Mouse (Mus musculus): ENCODE data around the gene Inip.

The Inip gene

GRCm38 (mm10) chr4:59772171-59772879, 29.1 kb downstream of the Inip start:
- no peak for DNase-seq (ENCODE audit: low spot score)

GRCm38 (mm10) chr4:59767717-59768116, 33.7 kb downstream of the Inip start:
- no peak for DNase-seq (ENCODE audit: low spot score)

DNA sequence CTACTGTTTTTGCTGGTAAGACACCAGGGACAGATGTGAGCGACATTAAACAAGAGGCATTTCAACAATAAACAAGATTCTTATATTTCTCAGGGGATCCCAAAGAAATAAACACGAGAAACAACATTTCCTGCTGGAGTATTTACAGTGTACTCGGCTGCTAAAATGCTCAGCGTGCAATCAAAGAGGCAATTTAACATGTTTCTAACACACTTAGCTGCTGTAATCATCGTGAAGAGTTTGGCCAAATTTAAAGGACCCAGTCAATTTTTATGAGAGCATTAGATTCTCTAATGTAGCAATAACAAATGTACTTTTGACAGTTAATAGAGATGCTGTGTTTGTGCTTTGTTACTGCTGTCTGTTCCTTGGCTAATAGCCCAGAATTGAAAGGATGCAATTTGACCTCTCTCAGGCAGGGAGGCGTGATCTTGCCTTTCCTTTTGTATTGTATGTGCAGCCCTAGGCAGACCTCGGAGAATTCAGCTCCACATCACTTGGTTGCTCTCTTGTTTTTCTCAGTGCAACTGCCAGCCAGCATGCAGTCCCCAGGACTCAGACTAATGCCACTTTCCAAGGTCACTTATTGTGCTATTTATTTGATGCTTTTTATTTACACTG, 35.9 kb downstream of the Inip start:
- no peak for DNase-seq (ENCODE audit: low spot score)

DNA sequence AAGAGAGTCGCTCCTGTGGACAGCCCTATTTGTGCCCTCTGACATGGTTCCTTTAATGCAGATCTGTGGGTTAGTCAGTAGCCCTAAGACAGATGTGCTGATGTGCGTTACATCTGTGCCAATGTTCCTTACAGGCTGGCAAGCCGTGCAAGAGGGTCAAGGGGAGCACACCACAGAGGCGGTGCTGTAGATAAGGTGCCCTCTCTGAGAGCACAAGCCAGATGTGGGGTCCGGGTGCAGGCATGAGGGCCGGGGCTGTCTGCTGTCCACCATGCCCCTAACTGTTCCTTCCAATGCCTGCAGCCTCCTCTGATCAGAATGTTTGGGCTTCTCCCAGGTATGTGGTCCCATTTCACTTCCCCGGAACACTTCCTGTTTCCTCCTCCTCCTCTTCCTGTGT, 36.4 kb downstream of the Inip start:
- DNase-seq (ENCODE audit: low spot score): no peak

DNA sequence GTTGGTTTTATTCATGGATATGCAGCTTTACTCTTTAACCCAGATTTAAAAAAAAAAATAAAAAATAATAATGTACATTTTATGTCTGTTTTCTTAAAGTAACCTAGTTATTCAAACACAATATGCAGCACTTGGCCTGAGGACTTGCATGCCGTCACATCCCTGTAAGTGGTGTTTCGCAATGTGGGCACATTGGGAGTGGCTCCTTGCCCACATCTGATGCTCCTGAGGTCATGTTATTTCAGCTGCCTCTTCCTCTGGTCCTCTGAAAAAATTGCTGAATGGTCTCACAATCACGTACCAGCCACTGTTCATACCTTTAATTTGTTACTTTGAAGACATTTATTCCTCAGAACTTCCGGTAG, 40.0 kb downstream of the Inip start:
- no peak for DNase-seq (ENCODE audit: low spot score)

DNA sequence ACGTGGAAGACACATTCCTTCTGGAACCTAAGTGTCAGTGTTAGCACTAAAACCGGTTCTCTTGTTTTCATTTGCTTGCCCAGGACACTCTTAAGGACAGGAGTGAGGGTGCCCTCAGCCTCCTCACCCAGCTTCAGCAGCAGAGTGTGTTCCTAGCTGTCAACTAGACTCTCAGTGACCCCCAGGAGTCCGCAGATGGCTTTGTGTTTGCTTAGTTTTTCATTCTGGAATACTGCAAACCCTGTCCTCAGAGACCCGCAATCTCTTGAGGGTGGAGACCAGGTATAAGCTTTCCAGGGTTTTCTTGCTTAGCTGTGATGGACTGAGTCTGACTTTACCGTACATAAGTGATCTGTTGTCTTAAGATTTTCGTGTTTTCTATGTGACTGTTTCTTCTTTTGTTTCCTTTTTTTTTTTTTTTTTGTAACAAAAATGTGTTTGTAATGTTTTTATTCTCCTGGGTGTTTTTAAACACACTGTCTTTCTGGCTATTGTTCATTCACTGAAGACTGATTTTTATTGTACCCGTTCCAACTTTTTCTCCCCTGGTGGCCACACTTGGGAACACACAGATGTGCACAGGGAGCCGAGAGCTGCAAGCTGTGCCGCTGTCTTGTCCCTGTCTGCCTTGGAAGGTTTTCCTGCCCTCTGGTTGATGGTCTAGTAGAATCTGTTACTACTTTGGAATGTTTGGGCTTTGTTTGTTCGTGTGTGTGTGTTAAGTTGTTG, 40.6 kb downstream of the Inip start:
- DNase-seq (ENCODE audit: low spot score): no peak

DNA sequence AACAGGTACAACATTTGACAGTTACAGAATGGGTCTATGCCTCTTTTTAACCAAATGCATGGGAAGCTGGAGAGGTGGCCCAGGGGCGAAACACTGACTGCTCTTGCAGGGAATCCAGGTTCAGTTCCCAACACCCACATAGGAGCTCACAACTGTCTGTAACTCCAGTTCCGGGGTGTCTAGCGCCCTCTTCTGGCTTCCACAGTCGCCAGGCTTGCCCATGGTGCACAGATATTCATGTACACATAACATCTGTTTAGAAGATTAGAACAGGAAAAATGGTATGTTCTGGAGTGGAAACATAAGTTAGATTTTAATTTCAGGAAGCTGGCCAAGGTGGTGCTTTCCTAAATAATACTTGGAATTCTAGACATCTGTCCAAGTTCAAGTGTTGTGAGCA, 41.4 kb downstream of the Inip start:
- no peak for DNase-seq (ENCODE audit: low spot score)

GRCm38 (mm10) chr4:59757452-59758435, 43.6 kb downstream of the Inip start:
- no peak for DNase-seq (ENCODE audit: low spot score)

GRCm38 (mm10) chr4:59756332-59757082, 44.9 kb downstream of the Inip start:
- DNase-seq (ENCODE audit: low spot score): no peak

GRCm38 (mm10) chr4:59753491-59754140, 47.8 kb downstream of the Inip start:
- no peak for DNase-seq (ENCODE audit: low spot score)

GRCm38 (mm10) chr4:59739882-59740281, 61.5 kb downstream of the Inip start:
- no peak for DNase-seq (ENCODE audit: low spot score)

DNA sequence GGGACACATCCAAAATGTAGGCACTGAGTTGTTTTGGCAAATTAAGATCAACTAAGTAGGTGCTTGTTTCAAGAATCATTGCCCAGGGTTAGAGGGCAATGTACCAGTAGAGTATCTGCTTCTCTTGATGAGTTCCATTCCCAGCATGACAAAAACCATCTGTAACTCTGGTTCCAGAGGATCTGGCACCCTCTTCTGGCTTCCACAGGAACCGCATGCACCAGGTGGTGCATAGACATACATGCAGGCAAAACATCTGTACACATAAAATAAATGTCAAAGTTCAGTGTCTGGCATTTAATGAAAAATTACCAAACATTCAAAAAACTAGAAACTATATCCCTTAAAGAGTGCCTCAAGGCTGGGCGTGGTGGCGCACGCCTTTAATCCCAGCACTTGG, 62.1 kb downstream of the Inip start:
- DNase-seq (ENCODE audit: low spot score): no peak

DNA sequence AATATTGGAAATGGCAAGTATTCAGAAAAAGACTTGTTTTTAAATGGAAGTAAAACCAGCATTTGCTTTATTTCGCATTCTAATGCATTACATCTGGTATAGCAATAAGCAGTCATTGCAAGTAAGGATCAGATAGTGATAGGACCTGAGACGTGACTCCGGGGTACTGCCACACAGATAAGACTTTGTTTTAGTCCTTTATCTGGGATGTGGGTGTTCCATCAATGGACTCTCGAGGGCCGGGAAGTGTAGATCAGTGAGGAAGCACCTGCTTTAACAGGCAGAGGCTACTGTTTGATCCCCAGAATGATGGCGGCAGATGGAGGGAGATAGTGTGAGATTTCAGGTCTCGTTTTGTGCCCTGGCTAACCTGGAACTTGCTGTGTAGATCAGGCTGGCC, 69.8 kb downstream of the Inip start:
- DNase-seq (ENCODE audit: low spot score): peak; percentile 29

DNA sequence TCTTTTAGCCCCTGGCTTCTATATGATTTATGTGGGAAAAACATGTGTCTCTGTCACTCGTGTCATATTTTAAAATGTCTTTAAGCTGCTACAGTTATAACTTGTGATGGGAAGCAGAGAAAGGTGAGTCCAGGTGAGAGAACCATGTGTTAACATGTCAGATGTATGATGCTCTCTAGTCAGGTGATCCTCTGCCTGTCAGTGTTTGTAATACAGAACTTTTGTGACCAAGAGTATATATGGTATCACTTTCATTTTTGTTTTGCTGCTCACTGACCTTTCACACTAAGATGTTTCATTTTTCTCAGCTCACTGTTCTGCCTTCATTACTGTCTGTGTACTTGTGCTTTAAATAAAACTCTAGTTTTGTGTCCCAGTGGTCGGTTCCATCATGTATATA, 72.5 kb downstream of the Inip start:
- no peak for DNase-seq (ENCODE audit: low spot score)

GRCm38 (mm10) chr4:59727878-59728261, 73.5 kb downstream of the Inip start:
- DNase-seq (ENCODE audit: low spot score): no peak

DNA sequence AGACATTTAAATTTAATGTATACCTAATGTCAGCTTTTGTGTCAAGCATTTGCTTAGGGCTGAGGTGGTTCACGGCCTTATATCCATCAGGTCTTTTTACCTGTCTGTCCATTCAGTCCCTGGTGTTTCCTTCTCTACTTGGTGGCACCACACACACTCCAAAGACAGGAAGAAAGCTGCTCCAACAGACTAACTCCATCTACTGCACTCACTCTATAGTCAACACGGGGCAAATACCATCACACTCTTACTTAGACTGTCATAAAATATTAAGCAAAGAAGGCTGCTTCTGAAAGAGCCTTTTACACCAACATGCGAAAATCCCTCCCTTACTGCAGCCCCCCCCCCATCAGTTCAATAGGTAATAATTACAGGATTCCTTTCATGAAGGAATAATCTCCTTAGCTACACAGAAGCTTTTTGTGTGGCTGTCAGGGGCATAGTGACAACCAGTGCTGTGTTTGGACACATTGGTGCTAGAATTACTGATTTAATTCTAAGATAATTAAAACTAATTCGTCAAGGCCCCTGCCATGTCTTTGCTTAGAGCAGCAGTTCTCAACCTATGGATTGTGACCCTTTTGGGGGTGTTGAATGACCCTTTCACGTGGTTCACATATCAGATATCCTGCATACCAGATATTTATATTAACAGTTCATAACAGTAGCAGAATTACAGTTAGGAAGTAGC, 74.1 kb downstream of the Inip start:
- DNase-seq (ENCODE audit: low spot score): no peak

DNA sequence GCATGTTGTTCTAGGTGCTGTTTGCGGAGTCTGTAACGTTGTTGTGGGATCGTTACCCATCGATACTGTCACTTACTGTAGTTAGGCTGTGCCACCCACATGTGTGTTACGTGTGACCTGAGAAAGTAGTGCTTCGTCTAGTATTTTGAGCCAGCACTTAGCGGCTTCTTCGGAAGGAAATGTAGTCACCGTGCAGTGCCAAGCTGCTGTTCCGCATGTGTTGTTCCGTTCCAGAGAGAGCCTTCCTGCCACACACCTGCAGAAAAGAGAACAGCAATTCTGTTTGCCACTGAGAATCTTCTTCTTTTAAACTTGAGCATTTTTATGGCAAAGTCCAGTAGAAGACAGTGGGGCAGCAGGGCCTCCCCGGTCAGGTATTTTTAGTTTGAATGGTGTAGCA, 74.9 kb downstream of the Inip start:
- DNase-seq (ENCODE audit: low spot score): no peak

DNA sequence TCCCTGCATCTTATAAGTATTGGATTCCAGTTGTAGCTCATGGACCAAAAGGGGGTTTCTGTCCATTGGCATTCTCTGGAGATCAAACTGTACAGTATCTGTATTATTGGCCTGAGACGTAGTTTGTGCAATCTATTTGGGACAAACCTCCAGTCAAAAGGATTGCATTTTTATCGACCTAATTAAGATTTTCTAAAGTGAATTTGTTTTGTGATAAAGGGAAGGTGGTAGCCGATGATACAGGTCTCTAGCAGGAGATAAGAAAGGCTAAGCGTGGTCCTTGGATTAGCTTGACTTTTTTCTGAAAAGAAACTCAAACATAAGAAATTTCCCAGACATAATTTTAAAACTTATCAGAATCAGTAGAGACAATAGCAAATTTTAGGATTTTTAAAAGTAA, 75.8 kb downstream of the Inip start:
- DNase-seq (ENCODE audit: low spot score): peak; percentile 39

- no peak for DNase-seq (ENCODE audit: low spot score)
Measured at GRCm38 (mm10) chr4:59721811-59722210, 79.6 kb downstream of the Inip start.

Data from c-Kit-positive CD71-positive TER-119-positive erythroid progenitor cells, embryonic 14.5 days (primary cell).